Mouse (Mus musculus) stomach, postnatal 0 days (tissue): ENCODE results near the gene Ncaph2. TPM values are rescaled to one million over a fixed set of nuclear protein-coding genes. Genes with fewer than 3 reads are reported as not detected.

Experiments
- ATAC-seq: fragments of 200-750 bp; cut with Nextera tagmentation; 2 replicates; pipeline ENCODE4 v1.8.0; 2017; ENCODE audit not compliant: low FRiP score, low TSS enrichment
- DNase-seq: peaks from one replicate; pipeline ENCODE4 v3.0.0-alpha.2; 2016; ENCODE audit warnings: low spot score
- H3K27ac ChIP-seq: fragments of 300-500 bp; sonication (generic); replicated peaks from 2 replicates; pipeline ENCODE4 v1.5.1; 2014; ENCODE audit warnings: mild to moderate bottlenecking, control low read depth
- H3K27me3 ChIP-seq: fragments of 300-500 bp; sonication (generic); 2 replicates; pipeline ENCODE4 v1.6.1; 2014; ENCODE audit warnings: low read length; ENCODE audit not compliant: control insufficient read depth, insufficient read depth
- H3K36me3 ChIP-seq: fragments of 300-500 bp; sonication (generic); 2 replicates; pipeline ENCODE4 v1.6.1; 2014; ENCODE audit warnings: low read length, mixed read lengths; ENCODE audit not compliant: control insufficient read depth, insufficient read depth
- H3K4me1 ChIP-seq: fragments of 300-500 bp; sonication (generic); replicated peaks from 2 replicates; pipeline ENCODE4 v1.6.1; 2014; ENCODE audit warnings: antibody characterized with exemption; ENCODE audit not compliant: control insufficient read depth, insufficient read depth
- H3K4me2 ChIP-seq: fragments of 300-500 bp; sonication (generic); replicated peaks from 2 replicates; pipeline ENCODE4 v1.6.1; 2014; ENCODE audit warnings: low read depth, mild to moderate bottlenecking, control low read depth, moderate library complexity
- H3K4me3 ChIP-seq: fragments of 300-500 bp; sonication (generic); 2 replicates; pipeline ENCODE4 v1.5.1; 2014; ENCODE audit warnings: low read depth, low read length, control low read depth
- H3K9ac ChIP-seq: fragments of 300-500 bp; sonication (generic); 2 replicates; pipeline ENCODE4 v1.6.1; 2014; ENCODE audit warnings: mild to moderate bottlenecking, low read length, control low read depth, mixed read lengths
- H3K9me3 ChIP-seq: fragments of 300-500 bp; sonication (generic); 2 replicates; pipeline ENCODE4 v1.6.1; 2016; ENCODE audit warnings: low read length; ENCODE audit not compliant: control insufficient read depth
- CTCF ChIP-seq: IDR thresholded peaks from 2 replicates; pipeline ENCODE4 v1.5.1; 2016; ENCODE audit warnings: antibody characterized with exemption, low read depth, mild to moderate bottlenecking, moderate library complexity
- EP300 ChIP-seq: optimal IDR thresholded peaks from 2 replicates; pipeline ENCODE3; 2016; ENCODE audit warnings: antibody characterized with exemption
- WGBS: fragments of 180-500 bp; shearing (Covaris S2); extraction: QIAGEN DNeasy Blood & Tissue Kit; methylation state at CpG from one replicate; pipeline ENCODE4 v1.1.7; 2014; 5-methylcytosine and 5-hydroxymethylcytosine counted together
- polyA plus RNA-seq: library from polyadenylated mRNA; unstranded; fragments of >200 nt; fragmentation: Nextera tagmentation; extraction: Ambion mirVana; gene quantifications from 2 replicates; pipeline ENCODE4 v1.2.1, GENCODE M21; 2015

Ncaph2 gene
- polyA plus RNA-seq, 1 experiment from 2014 or later = 72.8 TPM

DNA sequence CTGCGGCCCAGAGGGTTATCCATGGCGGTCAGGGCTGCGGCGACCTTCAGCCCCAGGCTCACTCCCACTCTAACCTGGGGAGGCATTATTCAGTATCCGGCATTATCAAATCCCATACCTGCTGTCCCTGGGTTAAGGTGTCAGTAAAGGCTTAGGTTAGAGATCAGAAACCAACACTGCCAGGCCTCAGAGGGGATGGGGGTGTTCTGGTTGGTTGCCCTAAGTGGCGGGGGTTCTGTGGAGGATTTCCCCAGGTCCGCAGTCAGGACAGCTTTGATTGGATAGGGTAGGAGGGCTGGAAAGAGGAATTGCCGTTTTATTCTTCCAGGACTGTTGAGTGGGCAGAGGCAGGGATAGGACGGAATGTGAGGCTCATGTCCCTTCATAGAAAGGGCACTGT lies 18.8 kb downstream of the Ncaph2 start:
- DNase-seq (no peak), ATAC-seq (no peak)
- Histone ChIP-seq H3K4me2 (peak overlapping the region; percentile 90), H3K27ac (peak overlapping the region; percentile 87; the same call in 1 of the 2 replicates), H3K4me3 (peak overlapping the region; percentile 58), H3K27me3 (peaks cover 7% of the 10 kb centered on the region), H3K4me1 (peaks cover 4% of the 10 kb centered on the region; the same call in 1 of the 2 replicates), H3K9me3 (no peaks in the 10 kb centered on the region), H3K36me3 (peaks cover 17% of the 10 kb centered on the region), H3K9ac (peak overlapping the region; percentile 66)
- WGBS = 51% methylated on average over 9 of the region's 9 CpGs
- TF ChIP-seq CTCF (no peak), EP300 (no peak)

GRCm38 (mm10) chr15:89374801-89375534 lies 19.4 kb downstream of the Ncaph2 start:
- ATAC-seq = no peak
- Histone ChIP-seq H3K4me1 (peaks cover 4% of the 10 kb centered on the region; the same call in 1 of the 2 replicates), H3K27ac (no peak overlapping the region), H3K4me3 (no peak overlapping the region), H3K9me3 (no peaks in the 10 kb centered on the region), H3K27me3 (peaks cover 8% of the 10 kb centered on the region), H3K9ac (no peak overlapping the region), H3K4me2 (no peak overlapping the region), H3K36me3 (peaks cover 11% of the 10 kb centered on the region)
- TF ChIP-seq EP300 (no peak), CTCF (no peak)
- DNase-seq = no peak
- 93% methylated on average over 17 of the region's 17 CpGs for WGBS

DNA sequence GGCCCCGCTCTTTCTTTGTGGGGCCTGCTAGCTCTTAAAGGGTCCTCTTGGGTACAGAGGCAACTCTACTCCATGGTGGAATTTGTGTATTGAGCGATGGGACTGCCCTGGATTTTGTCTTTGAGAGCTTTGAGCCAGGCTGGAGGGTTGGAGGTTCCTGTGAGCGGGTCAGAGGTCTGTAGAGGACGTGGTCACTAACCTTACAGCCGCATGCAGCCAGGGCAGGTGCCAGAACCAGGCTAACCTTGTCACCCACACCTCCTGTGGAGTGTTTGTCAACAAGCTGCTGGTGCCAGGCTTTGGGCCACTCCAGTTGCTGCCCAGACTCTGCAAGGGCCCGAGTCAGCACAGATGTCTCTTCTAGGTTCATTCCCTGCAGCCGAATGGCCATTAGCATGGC lies 20.5 kb downstream of the Ncaph2 start:
- H3K9me3 ChIP-seq = no peaks in the 10 kb centered on the region
- no peak overlapping the region for H3K27ac ChIP-seq
- WGBS = 82% methylated on average over 7 of the region's 7 CpGs
- TF ChIP-seq EP300 (no peak), CTCF (no peak)
- H3K36me3 ChIP-seq = peaks cover 7% of the 10 kb centered on the region
- DNase-seq (no peak), ATAC-seq (no peak)
- no peak overlapping the region for H3K9ac ChIP-seq
- H3K4me3 ChIP-seq = no peak overlapping the region
- no peak overlapping the region for H3K4me2 ChIP-seq
- H3K27me3 ChIP-seq = peaks cover 8% of the 10 kb centered on the region
- peaks cover 4% of the 10 kb centered on the region; the same call in 1 of the 2 replicates for H3K4me1 ChIP-seq

DNA sequence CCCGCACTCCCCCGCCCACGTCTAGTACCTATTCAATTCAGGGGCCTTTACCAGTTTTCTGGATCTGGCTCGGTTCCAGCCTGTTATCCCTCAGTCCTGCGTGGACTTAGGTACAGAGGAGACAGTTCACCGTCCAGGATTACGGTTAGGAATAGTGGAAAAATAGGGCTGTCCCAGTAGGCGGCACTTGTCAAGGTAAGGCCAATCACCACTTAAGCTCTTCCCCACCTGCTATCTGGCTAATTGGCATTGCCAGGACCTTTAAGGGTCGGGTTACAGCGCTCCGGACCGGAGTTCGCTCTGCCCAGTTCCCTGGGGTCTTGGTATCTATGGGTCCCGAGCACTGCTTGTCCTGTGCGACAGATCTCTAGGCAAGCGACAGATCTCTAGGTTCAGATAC lies 21.4 kb downstream of the Ncaph2 start, which contains the start of gene Tymp:
Gene Tymp (minus strand): TSS at position 83 of the 400 bp plus-strand sequence.
- WGBS = 22% methylated on average over 16 of the region's 16 CpGs
- H3K36me3 ChIP-seq = peaks cover 3% of the 10 kb centered on the region
- H3K9me3 ChIP-seq = no peaks in the 10 kb centered on the region
- TF ChIP-seq EP300 = no peak
- no peak for TF ChIP-seq CTCF
- no peak for DNase-seq
- no peak for ATAC-seq
- H3K4me1 ChIP-seq = peaks cover 4% of the 10 kb centered on the region; the same call in 1 of the 2 replicates
- H3K27me3 ChIP-seq = peaks cover 8% of the 10 kb centered on the region
- no peak within 1 kb of the TSS for H3K9ac ChIP-seq
- H3K4me3 ChIP-seq = no peak within 1 kb of the TSS
- H3K4me2 ChIP-seq = no peak within 1 kb of the TSS
- H3K27ac ChIP-seq = no peak within 1 kb of the TSS

DNA sequence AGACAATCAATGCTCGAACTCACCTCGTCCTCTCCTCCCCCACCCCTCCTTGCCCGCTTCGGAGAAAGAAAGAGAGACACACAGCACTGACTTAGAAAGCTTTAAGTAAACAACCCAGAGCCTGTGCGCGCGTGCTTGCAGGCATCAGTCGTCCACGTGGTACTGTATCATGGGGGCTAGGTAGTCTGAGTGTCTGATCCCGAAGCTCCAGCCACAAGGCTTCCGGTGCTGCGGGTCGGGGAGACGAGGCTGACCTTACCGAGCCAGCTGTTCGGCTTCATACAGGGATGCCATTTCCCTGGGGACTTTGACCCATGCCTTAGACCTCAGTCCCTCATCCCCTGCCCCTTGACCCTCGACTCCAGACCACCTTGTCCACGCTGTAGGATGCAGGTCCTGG lies 21.8 kb downstream of the Ncaph2 start:
- no peak for ATAC-seq
- no peak overlapping the region for H3K4me3 ChIP-seq
- 4% methylated on average over 18 of the region's 18 CpGs for WGBS

More for the DNA sequence above, 21.8 kb downstream of the Ncaph2 start:
- Histone ChIP-seq H3K27me3 (peaks cover 8% of the 10 kb centered on the region), H3K9me3 (no peaks in the 10 kb centered on the region), H3K4me2 (no peak overlapping the region), H3K9ac (no peak overlapping the region), H3K36me3 (no peaks in the 10 kb centered on the region), H3K4me1 (peaks cover 4% of the 10 kb centered on the region; the same call in 1 of the 2 replicates), H3K27ac (no peak overlapping the region)
- TF ChIP-seq EP300 (no peak), CTCF (no peak)
- no peak for DNase-seq
